Mouse (Mus musculus): ENCODE measurements around the gene Mrpl10.

Mrpl10 gene

DNA sequence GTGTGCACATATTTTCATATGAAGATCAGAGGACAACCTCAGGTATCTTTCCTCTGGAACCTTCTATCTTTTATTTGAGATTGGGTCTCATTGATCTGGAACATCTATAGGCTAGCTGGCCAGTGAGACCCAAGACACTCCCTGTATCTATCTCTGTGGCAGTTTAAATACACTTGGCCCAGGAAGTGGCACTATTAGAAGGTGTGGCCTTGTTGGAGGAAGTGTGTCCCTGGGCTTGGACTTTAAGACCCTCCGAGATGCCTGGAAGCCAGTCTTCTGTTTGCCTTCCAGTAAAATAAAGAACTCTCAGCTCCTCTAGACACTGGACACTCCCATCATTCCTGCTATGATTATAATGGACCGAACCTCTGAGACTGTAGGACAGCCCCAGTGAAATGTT is 28.4 kb downstream of the Mrpl10 start:
- DNase-seq = no peak

- no peak for DNase-seq
These were observed 29.8 kb downstream of the Mrpl10 start for GRCm38 (mm10) chr11:97071129-97071528.

DNA sequence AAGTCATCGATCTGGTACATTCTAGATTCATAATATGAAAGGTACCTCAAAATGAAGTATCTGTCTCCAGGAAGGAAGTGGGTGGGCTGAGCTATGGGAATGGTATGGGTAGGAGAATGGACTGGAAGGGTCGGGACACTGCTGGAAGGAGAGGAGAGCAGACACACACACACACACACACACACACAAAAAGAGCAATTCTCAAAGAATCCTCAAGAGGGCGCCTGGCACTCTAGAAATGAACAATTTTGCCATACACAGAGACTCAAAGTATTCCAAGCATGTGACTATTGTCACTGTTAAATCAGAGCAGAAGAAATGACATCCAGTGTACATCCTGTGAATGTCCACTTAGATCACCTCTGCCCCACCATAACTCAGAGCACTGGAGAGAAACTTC is 31.2 kb downstream of the Mrpl10 start:
- DNase-seq = peak; percentile 31 to 42

GRCm38 (mm10) chr11:97074235-97074634 is 32.9 kb downstream of the Mrpl10 start:
- no peak for DNase-seq

- no peak for DNase-seq
These were observed 37.4 kb downstream of the Mrpl10 start for GRCm38 (mm10) chr11:97078751-97079150.

DNA sequence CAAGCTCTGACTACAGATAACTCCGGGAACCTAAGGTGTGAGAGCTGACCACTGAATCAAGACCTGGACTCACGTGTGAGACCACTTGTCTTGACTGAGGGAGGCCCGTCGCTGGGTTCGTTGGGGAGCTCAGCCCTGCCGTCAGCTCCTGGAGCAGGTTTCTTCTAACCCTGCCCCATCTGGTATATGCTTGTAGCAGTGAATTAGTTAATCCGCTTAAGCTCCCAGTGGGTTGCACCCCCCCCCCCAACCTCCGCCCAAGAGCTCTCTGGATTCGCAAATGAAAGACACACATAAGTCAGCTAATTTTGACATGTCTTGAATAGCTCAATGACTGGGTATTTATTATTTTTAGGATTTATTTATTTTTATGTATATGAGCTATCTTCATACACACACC is 38.9 kb downstream of the Mrpl10 start:
- no peak for DNase-seq

DNA sequence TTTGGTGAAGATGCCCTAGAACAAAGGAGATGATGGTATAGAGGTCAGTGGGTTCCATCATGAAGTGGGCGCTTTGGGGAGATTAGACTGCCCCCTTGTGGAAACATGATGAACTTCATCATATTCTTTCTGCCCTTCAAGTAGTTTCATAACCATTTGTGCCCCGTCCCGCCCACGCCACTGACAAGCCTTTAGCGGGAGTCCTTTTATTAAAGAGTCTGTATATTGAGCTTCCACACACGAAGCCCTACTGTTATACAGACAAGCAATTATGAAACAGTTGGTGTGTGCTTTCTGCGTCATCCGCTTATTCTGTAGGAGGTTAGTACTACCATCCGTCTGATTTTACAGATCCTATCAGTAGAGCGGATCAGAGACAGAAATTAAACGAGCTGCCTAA is 41.6 kb downstream of the Mrpl10 start:
- DNase-seq = peak; percentile 34 to 38

GRCm38 (mm10) chr11:97083401-97084140 is 42.2 kb downstream of the Mrpl10 start:
- no peak for DNase-seq

DNA sequence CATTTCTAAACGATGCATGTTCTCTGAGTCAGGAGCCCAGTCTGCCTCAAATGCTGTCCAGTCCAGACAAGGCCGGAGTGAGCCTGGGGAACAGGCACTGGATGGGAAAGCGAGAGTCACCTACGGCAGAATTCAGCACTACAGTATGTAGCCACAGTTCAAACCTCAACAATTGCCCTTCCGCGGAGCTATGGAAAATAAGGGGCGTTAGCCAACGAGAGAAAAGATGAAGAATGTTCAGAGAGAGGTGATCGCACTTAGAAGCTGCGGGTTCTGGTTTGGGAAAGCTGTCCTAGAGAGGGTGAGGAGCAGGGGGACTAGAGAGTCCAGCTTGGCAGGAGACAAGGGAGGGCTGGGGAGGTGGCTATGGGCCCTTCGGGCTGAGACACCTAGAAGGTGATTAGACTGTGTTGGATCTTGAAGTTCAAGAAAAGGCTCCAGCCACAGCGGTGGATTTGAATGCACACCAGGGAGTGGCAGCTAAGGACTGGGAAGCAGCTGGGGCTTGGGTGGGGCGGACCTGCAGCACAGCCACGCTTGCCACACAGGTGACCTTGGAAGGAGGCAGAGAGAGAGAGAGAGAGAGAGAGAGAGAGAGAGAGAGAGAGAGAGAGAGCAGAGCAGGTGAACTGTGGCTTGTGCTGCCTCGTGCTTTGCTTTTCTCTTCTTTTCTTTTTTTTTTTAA is 43.6 kb downstream of the Mrpl10 start:
- DNase-seq = no peak

DNA sequence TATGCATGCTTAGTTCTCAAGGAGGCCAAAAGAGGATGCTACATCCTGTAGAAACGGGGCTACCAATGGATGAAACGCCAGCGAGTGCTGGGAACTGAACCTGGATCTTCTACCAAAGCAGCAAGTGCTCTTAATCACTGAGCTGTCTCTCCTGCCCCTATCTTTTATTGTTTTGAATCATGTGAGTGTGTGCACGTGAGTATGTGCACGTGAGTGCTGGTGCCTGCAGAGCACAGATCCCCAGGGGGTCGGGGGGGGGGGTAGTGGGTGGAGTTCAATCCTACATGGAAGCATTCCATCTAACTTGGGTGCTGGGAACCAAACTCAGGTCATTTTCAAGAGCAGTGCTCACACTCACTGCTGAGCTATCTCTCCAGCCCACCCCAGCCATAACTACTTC is 45.0 kb downstream of the Mrpl10 start:
- no peak for DNase-seq

GRCm38 (mm10) chr11:97094600-97094999 is 53.2 kb downstream of the Mrpl10 start:
- DNase-seq = no peak

DNA sequence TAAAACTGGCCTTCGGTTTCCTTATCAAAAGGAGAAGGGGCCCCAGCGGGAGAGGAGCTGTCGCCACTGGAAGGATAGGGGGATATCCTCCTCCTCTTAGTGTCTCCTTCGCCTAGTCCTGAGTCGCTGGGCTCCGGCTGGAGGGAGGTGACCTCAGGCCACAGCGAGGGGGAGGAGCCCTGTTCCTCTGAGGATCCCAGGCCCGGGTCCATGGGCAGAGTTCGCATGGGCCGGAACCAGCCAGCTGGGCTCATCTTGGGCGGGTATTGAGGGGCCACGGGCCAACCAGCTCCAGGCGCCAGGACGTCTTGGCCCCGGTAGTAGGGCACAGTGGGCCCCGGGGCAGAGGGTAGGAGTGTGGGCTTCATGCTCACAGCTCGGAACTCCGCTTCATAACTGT is 57.4 kb downstream of the Mrpl10 start:
- peak; percentile 41 to 43 for DNase-seq

All from kidney, adult 8-10 months (tissue).